Mouse (Mus musculus) kidney, postnatal 0 days (tissue): ENCODE results near the gene Wfdc9. TPM values are rescaled to one million over a fixed set of nuclear protein-coding genes. Genes with fewer than 3 reads are reported as not detected.

Experiments used
- ATAC-seq: fragments of 200-750 bp; cut with Nextera tagmentation; replicated peaks from 2 replicates; pipeline ENCODE4 v1.8.0; 2017; ENCODE audit warnings: low read depth, moderate number of reproducible peaks, moderate TSS enrichment, moderate library complexity; ENCODE audit not compliant: low FRiP score
- DNase-seq: peaks from one replicate; pipeline ENCODE4 v3.0.0-alpha.2; 2016; ENCODE audit warnings: low spot score
- H3K27ac ChIP-seq: fragments of 300-500 bp; sonication (generic); 2 replicates; pipeline ENCODE4 v1.5.1; 2014; ENCODE audit warnings: mild to moderate bottlenecking
- H3K27me3 ChIP-seq: fragments of 300-500 bp; sonication (generic); 2 replicates; pipeline ENCODE4 v1.6.1; 2014; ENCODE audit warnings: low read length, mixed read lengths; ENCODE audit not compliant: insufficient read depth
- H3K36me3 ChIP-seq: fragments of 300-500 bp; sonication (generic); 2 replicates; pipeline ENCODE4 v1.6.1; 2014; ENCODE audit warnings: low read length, mixed read lengths; ENCODE audit not compliant: insufficient read depth
- H3K4me1 ChIP-seq: fragments of 300-500 bp; sonication (generic); replicated peaks from 2 replicates; pipeline ENCODE4 v1.6.1; 2014; ENCODE audit warnings: antibody characterized with exemption, low read length, mixed read lengths; ENCODE audit not compliant: insufficient read depth
- H3K4me2 ChIP-seq: fragments of 300-500 bp; sonication (generic); 2 replicates; pipeline ENCODE4 v1.6.1; 2014; ENCODE audit warnings: mild to moderate bottlenecking, low read length, moderate library complexity, mixed read lengths
- H3K4me3 ChIP-seq: fragments of 300-500 bp; sonication (generic); replicated peaks from 2 replicates; pipeline ENCODE4 v1.5.1; 2014; ENCODE audit warnings: low read depth, low read length
- H3K9ac ChIP-seq: fragments of 300-500 bp; sonication (generic); 2 replicates; pipeline ENCODE4 v1.6.1; 2014; ENCODE audit warnings: low read depth, low read length
- H3K9me3 ChIP-seq: fragments of 300-500 bp; sonication (generic); replicated peaks from 2 replicates; pipeline ENCODE4 v1.6.1; 2016; ENCODE audit warnings: low read length, inconsistent platforms, mixed read lengths
- CTCF ChIP-seq: IDR thresholded peaks from 2 replicates; pipeline ENCODE4 v1.5.1; 2016; ENCODE audit warnings: antibody characterized with exemption, low read depth, mild to moderate bottlenecking, moderate library complexity
- WGBS: fragments of 180-500 bp; shearing (Covaris S2); extraction: QIAGEN DNeasy Blood & Tissue Kit; methylation state at CpG from one replicate; pipeline ENCODE4 v1.1.7; 2014; 5-methylcytosine and 5-hydroxymethylcytosine counted together
- polyA plus RNA-seq: library from polyadenylated mRNA; unstranded; fragments of >200 nt; fragmentation: Nextera tagmentation; extraction: Ambion mirVana; gene quantifications from 2 replicates; pipeline ENCODE4 v1.2.1, GENCODE M21; 2015

The Wfdc9 gene
- polyA plus RNA-seq, 1 experiment from 2014 or later, result not detected

GRCm38 (mm10) chr2:164604411-164604810 lies 52.0 kb downstream of the Wfdc9 start:
- H3K27me3 ChIP-seq, result no peaks in the 10 kb centered on the region
- no peaks in the 10 kb centered on the region for H3K9me3 ChIP-seq
- WGBS, result 85% methylated on average over 8 of the region's 8 CpGs
- no peaks in the 10 kb centered on the region for H3K36me3 ChIP-seq
- H3K4me3 ChIP-seq, result no peak overlapping the region
- TF ChIP-seq CTCF, result no peak
- no peak overlapping the region for H3K9ac ChIP-seq
- DNase-seq (no peak), ATAC-seq (no peak)
- no peaks in the 10 kb centered on the region for H3K4me1 ChIP-seq
- no peak overlapping the region for H3K4me2 ChIP-seq
- no peak overlapping the region for H3K27ac ChIP-seq

- WGBS, result 95% methylated on average over 3 of the region's 3 CpGs
- ATAC-seq (no peak), DNase-seq (no peak)
- no peak overlapping the region for H3K9ac ChIP-seq
- H3K4me2 ChIP-seq, result no peak overlapping the region
- H3K4me1 ChIP-seq, result no peaks in the 10 kb centered on the region
- H3K27me3 ChIP-seq, result no peaks in the 10 kb centered on the region
- TF ChIP-seq CTCF, result peak; percentile 26; the same call in 1 of the 2 replicates
- no peaks in the 10 kb centered on the region for H3K9me3 ChIP-seq
- no peak overlapping the region for H3K4me3 ChIP-seq
- H3K27ac ChIP-seq, result no peak overlapping the region
- no peaks in the 10 kb centered on the region for H3K36me3 ChIP-seq
These were observed 52.9 kb downstream of the Wfdc9 start for GRCm38 (mm10) chr2:164603482-164603881.

- WGBS, result 78% methylated on average over 3 of the region's 3 CpGs
- H3K4me2 ChIP-seq, result no peak overlapping the region
- H3K4me1 ChIP-seq, result no peaks in the 10 kb centered on the region
- H3K27ac ChIP-seq, result no peak overlapping the region
- ATAC-seq, result no peak
- no peaks in the 10 kb centered on the region for H3K9me3 ChIP-seq
- H3K27me3 ChIP-seq, result no peaks in the 10 kb centered on the region
- H3K36me3 ChIP-seq, result no peaks in the 10 kb centered on the region
- DNase-seq, result no peak
- H3K9ac ChIP-seq, result no peak overlapping the region
- no peak overlapping the region for H3K4me3 ChIP-seq
- TF ChIP-seq CTCF, result peak; percentile 30
These were observed 56.2 kb downstream of the Wfdc9 start for GRCm38 (mm10) chr2:164600179-164600578.

Other genes with a start within 250 kb of the Wfdc9 start
- gene Sdc4, start 212.7 kb downstream of the Wfdc9 start, polyA plus RNA-seq, result 183 and 227 TPM in 2 replicates
- gene Sys1, start 199.6 kb downstream of the Wfdc9 start, polyA plus RNA-seq, result 83.0 and 83.1 TPM in 2 replicates
- 22.8 and 23.3 TPM in 2 replicates for gene Gm20458, start 195.6 kb downstream of the Wfdc9 start, polyA plus RNA-seq
- gene Trp53tg5, start 182.9 kb downstream of the Wfdc9 start, polyA plus RNA-seq, result not detected in 2 replicates
- gene Dbndd2, start 170.5 kb downstream of the Wfdc9 start, polyA plus RNA-seq, result 22.5 and 23.3 TPM in 2 replicates
- 76.9 and 86.3 TPM in 2 replicates for gene Pigt, start 159.1 kb downstream of the Wfdc9 start, polyA plus RNA-seq
- 715 and 716 TPM in 2 replicates for gene Wfdc2, start 94.2 kb downstream of the Wfdc9 start, polyA plus RNA-seq
- not detected in 2 replicates for gene Spint3, start 83.1 kb downstream of the Wfdc9 start, polyA plus RNA-seq
- gene Wfdc6a, start 71.1 kb downstream of the Wfdc9 start, polyA plus RNA-seq, result not detected in 2 replicates
- gene Eppin, start 63.0 kb downstream of the Wfdc9 start, polyA plus RNA-seq, result 0.16 TPM in 1 of 2 replicates, not detected in the other
- gene Wfdc6b, start 43.1 kb downstream of the Wfdc9 start, polyA plus RNA-seq, result not detected in 2 replicates
- gene Wfdc8, start 43.0 kb downstream of the Wfdc9 start, polyA plus RNA-seq, result 0.05 TPM in 1 of 2 replicates, not detected in the other
- gene Wfdc16, start 17.8 kb downstream of the Wfdc9 start, polyA plus RNA-seq, result 0.17 TPM in 1 of 2 replicates, not detected in the other
- gene Wfdc10, start 537 bp downstream of the Wfdc9 start, polyA plus RNA-seq, result 0.34 and 0.38 TPM in 2 replicates
- not detected in 2 replicates for gene Wfdc11, start 17.5 kb upstream of the Wfdc9 start, polyA plus RNA-seq
- 1.4 and 1.6 TPM in 2 replicates for gene Wfdc13, start 28.5 kb upstream of the Wfdc9 start, polyA plus RNA-seq
- 0.84 and 1.4 TPM in 2 replicates for gene Spint4, start 41.9 kb upstream of the Wfdc9 start, polyA plus RNA-seq
- gene Spint5, start 58.7 kb upstream of the Wfdc9 start, polyA plus RNA-seq, result not detected in 2 replicates
- gene Wfdc3, start 89.3 kb upstream of the Wfdc9 start, polyA plus RNA-seq, result 0.64 and 1.1 TPM in 2 replicates
- gene Dnttip1, start 89.4 kb upstream of the Wfdc9 start, polyA plus RNA-seq, result 58.5 and 62.4 TPM in 2 replicates
- 132 and 156 TPM in 2 replicates for gene Ube2c, start 113.3 kb upstream of the Wfdc9 start, polyA plus RNA-seq
- gene Tnnc2, start 123.4 kb upstream of the Wfdc9 start, polyA plus RNA-seq, result 0.45 and 1.0 TPM in 2 replicates
- gene Snx21, start 129.2 kb upstream of the Wfdc9 start, polyA plus RNA-seq, result 19.9 and 21.7 TPM in 2 replicates
- gene Acot8, start 148.3 kb upstream of the Wfdc9 start, polyA plus RNA-seq, result 28.7 and 33.2 TPM in 2 replicates
- 5.2 and 5.4 TPM in 2 replicates for gene Zswim3, start 148.5 kb upstream of the Wfdc9 start, polyA plus RNA-seq
- gene Zswim1, start 166.1 kb upstream of the Wfdc9 start, polyA plus RNA-seq, result 15.5 and 15.8 TPM in 2 replicates
- not detected in 2 replicates for gene Spata25, start 172.0 kb upstream of the Wfdc9 start, polyA plus RNA-seq
- gene Ctsa, start 176.3 kb upstream of the Wfdc9 start, polyA plus RNA-seq, result 219 and 254 TPM in 2 replicates
- 9.2 and 9.4 TPM in 2 replicates for gene Neurl2, start 176.9 kb upstream of the Wfdc9 start, polyA plus RNA-seq
- gene Pltp, start 201.1 kb upstream of the Wfdc9 start, polyA plus RNA-seq, result 43.9 and 45.4 TPM in 2 replicates
- 70.0 and 76.5 TPM in 2 replicates for gene Pcif1, start 222.7 kb upstream of the Wfdc9 start, polyA plus RNA-seq